Mouse (Mus musculus) ES-E14 (cell line): ENCODE results near the gene Rnf130. TPM values are rescaled to one million over a fixed set of nuclear protein-coding genes. Genes with fewer than 3 reads are reported as not detected.

Source experiments
- DNase-seq: peaks from one replicate; pipeline ENCODE4 v3.0.0-alpha.2; 2013; ENCODE audit warnings: low read depth, low spot score
- H3K27ac ChIP-seq: 2 replicates; pipeline ENCODE4 v1.5.1; 2012; ENCODE audit warnings: low read depth, mild to moderate bottlenecking, low read length, moderate library complexity, mixed read lengths; ENCODE audit not compliant: poor library complexity, insufficient read depth, severe bottlenecking
- H3K36me3 ChIP-seq: 2 replicates; pipeline ENCODE4 v1.6.1; 2012; ENCODE audit warnings: mild to moderate bottlenecking, low read length, moderate library complexity, mixed read lengths; ENCODE audit not compliant: control insufficient read depth, poor library complexity, insufficient read depth, severe bottlenecking
- H3K4me1 ChIP-seq, 2 experiments: fragments of 150-350 bp in 1 of 2; sonication (generic) in 1 of 2; 2 replicates each; pipeline ENCODE4 v1.6.1; 2012; ENCODE audit warnings: low read length in 2 of 2, mild to moderate bottlenecking in 1 of 2, mixed read lengths in 1 of 2; ENCODE audit not compliant: control insufficient read depth in 2 of 2, insufficient read depth in 2 of 2, poor library complexity in 1 of 2
- H3K4me3 ChIP-seq, 2 experiments: fragments of 150-350 bp in 1 of 2; sonication (generic) in 1 of 2; 2 replicates each; pipeline ENCODE4 v1.5.1; 2012; ENCODE audit warnings: low read length in 2 of 2, low read depth in 1 of 2, mild to moderate bottlenecking in 1 of 2, mixed read lengths in 1 of 2; ENCODE audit not compliant: insufficient read depth in 1 of 2, poor library complexity in 1 of 2, severe bottlenecking in 1 of 2
- H3K9ac ChIP-seq: 2 replicates; pipeline ENCODE4 v1.6.1; 2012; ENCODE audit warnings: low read depth, mild to moderate bottlenecking, low read length, mixed read lengths; ENCODE audit not compliant: poor library complexity, insufficient read depth, severe bottlenecking
- H3K9me3 ChIP-seq: fragments of 150-350 bp; sonication (generic); 2 replicates; pipeline ENCODE4 v1.6.1; 2012; ENCODE audit warnings: low read depth, mild to moderate bottlenecking, low read length; ENCODE audit not compliant: control insufficient read depth, insufficient read depth
- CHD2 ChIP-seq: IDR thresholded peaks from 2 replicates; pipeline ENCODE4 v1.6.1; 2014; ENCODE audit warnings: mild to moderate bottlenecking, low read depth, low read length, inconsistent platforms
- HCFC1 ChIP-seq: IDR thresholded peaks from 2 replicates; pipeline ENCODE4 v1.6.1; 2012; ENCODE audit warnings: low read length, inconsistent platforms, borderline replicate concordance; ENCODE audit not compliant: insufficient read depth
- MAFK ChIP-seq: IDR thresholded peaks from 2 replicates; pipeline ENCODE4 v1.6.1; 2014; ENCODE audit warnings: mild to moderate bottlenecking, low read depth, low read length, inconsistent platforms; ENCODE audit not compliant: insufficient read depth
- ZC3H11A ChIP-seq: IDR thresholded peaks from 2 replicates; pipeline ENCODE4 v1.6.1; 2012; ENCODE audit warnings: low read depth, mild to moderate bottlenecking, inconsistent platforms, low read length, borderline replicate concordance
- ZNF384 ChIP-seq: IDR thresholded peaks from 2 replicates; pipeline ENCODE4 v1.6.1; 2012; ENCODE audit warnings: low read depth, low read length, inconsistent platforms
- in situ Hi-C, 2 experiments: fragments of 600-800 bp; cut with MboI; formaldehyde crosslinking; loops; one replicate each; pipeline ENCODE4 v1.15.1; 2025; ENCODE audit warnings: low sequenced_read_pairs in 2 of 2, inconsistent platforms in 1 of 2; ENCODE audit not compliant: unreplicated experiment in 2 of 2
- total RNA-seq: library from RNA; depleted of rRNA; stranded (reverse); fragments of 300-350 nt; gene quantifications from 2 replicates; pipeline ENCODE4 v1.2.3, GENCODE M21; 2012

Rnf130 gene
- total RNA-seq, 1 experiment: 25.0 TPM

GRCm38 (mm10) chr11:50076756-50077155 lies 51.6 kb downstream of the Rnf130 start:
- no peaks in the 10 kb centered on the region for H3K9me3 ChIP-seq
- no peaks in the 10 kb centered on the region for H3K4me1 ChIP-seq
- H3K9ac ChIP-seq: no peak overlapping the region
- DNase-seq: no peak
- H3K27ac ChIP-seq: no peak overlapping the region
- H3K36me3 ChIP-seq: no peaks in the 10 kb centered on the region
- in situ Hi-C loops: no loop called here
- TF ChIP-seq CHD2 (no peak), HCFC1 (no peak)
- H3K4me3 ChIP-seq: no peak overlapping the region

GRCm38 (mm10) chr11:50081365-50082190 lies 56.4 kb downstream of the Rnf130 start:
- no peak for TF ChIP-seq CHD2
- no peak for TF ChIP-seq ZNF384
- no peak for TF ChIP-seq MAFK
- no peak for TF ChIP-seq ZC3H11A
- TF ChIP-seq HCFC1: no peak
- in situ Hi-C loops: no loop called here
- Histone ChIP-seq H3K27ac (no peak overlapping the region), H3K9ac (no peak overlapping the region), H3K4me1 (no peaks in the 10 kb centered on the region), H3K9me3 (no peaks in the 10 kb centered on the region), H3K36me3 (no peaks in the 10 kb centered on the region), H3K4me3 (no peak overlapping the region)
- DNase-seq: no peak

GRCm38 (mm10) chr11:50086211-50086610 lies 61.1 kb downstream of the Rnf130 start:
- in situ Hi-C loops: no loop called here
- Histone ChIP-seq H3K9ac (no peak overlapping the region), H3K4me1 (peaks cover 0 to 5% of the 10 kb centered on the region in 2 experiments; a peak in 2 of 4 replicates), H3K9me3 (no peaks in the 10 kb centered on the region), H3K27ac (no peak overlapping the region), H3K36me3 (0 out of 2 replicates have a peak, but pooled peaks cover 1% of the 10 kb centered on the region), H3K4me3 (no peak overlapping the region)
- no peak for DNase-seq
- no peak for TF ChIP-seq CHD2
- no peak for TF ChIP-seq ZNF384
- TF ChIP-seq ZC3H11A: no peak
- TF ChIP-seq MAFK: no peak
- no peak for TF ChIP-seq HCFC1

GRCm38 (mm10) chr11:50089840-50090239 lies 64.7 kb downstream of the Rnf130 start:
- Histone ChIP-seq H3K27ac (no peak overlapping the region), H3K4me3 (no peak overlapping the region)
- in situ Hi-C loops: no loop called here

More at GRCm38 (mm10) chr11:50089840-50090239, 64.7 kb downstream of the Rnf130 start:
- Histone ChIP-seq H3K4me1 (peaks cover 0 to 5% of the 10 kb centered on the region in 2 experiments; a peak in 2 of 4 replicates), H3K9ac (no peak overlapping the region), H3K9me3 (no peaks in the 10 kb centered on the region), H3K36me3 (peaks cover 1% of the 10 kb centered on the region; the same call in 1 of the 2 replicates)
- TF ChIP-seq ZNF384 (no peak), ZC3H11A (no peak), CHD2 (no peak)
- DNase-seq: no peak
